Mouse (Mus musculus): ENCODE measurements around the gene Irf2bp2. TPM values are rescaled to one million over a fixed set of nuclear protein-coding genes. Genes with fewer than 3 reads are reported as not detected.

Irf2bp2 gene
- polyA plus RNA-seq, 1 experiment from 2014 or later: 3.3 TPM

DNA sequence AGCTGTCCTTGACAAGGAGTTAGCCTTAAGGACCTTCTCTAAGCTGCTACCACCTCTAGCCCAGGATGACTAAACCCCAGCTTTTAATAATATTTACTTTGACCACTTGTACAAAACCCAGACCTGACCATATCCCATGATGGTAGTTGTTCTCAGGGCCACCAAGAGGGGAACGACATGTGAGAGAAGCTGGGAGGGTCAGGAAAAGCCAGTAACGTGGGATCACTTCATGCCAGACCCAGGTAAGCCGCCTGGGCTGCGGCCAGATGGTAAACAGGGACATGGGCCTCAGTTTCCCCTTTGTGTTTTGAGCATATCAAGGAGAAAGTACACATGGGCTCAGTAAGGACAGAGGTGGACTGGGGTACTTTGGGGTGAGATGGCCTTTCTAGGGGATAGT lies 46.4 kb downstream of the Irf2bp2 start:
- H3K4me1 ChIP-seq (replicated peaks): peaks cover 24% of the 10 kb centered on the region
- no peaks in the 10 kb centered on the region for H3K36me3 ChIP-seq
- DNase-seq (ENCODE audit: low spot score): no peak
- no peak overlapping the region for H3K4me3 ChIP-seq
- no peaks in the 10 kb centered on the region for H3K9me3 ChIP-seq
- H3K27ac ChIP-seq: no peak overlapping the region; the same call in 1 of the 2 replicates
- no peaks in the 10 kb centered on the region for H3K27me3 ChIP-seq (ENCODE audit: insufficient read depth, poor library complexity, severe bottlenecking)
- 97% methylated on average over 4 of the region's 4 CpGs for WGBS

DNA sequence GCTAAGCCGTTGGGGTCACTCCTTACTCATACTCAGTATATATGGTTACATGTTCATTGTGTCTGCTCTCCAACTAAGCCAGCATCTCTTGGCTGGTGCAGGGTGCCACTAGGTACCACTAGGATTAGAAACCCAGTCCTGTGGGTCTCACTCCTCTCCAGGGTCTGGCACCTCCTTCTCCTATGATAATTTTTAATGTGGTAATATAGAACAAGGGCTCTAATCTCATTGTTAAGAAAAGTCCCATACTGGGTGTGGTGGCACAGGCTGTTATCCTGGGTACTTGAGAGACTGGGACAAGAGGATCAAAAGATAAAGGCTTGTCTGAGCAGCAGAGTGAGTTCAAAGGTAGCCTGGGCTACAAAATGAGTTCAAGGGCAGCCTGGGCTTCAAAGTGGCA lies 47.3 kb downstream of the Irf2bp2 start:
- Histone ChIP-seq H3K4me3 (no peak overlapping the region), H3K27ac (no peak overlapping the region), H3K36me3 (no peaks in the 10 kb centered on the region), H3K9me3 (no peaks in the 10 kb centered on the region), H3K4me1 (replicated peaks) (peaks cover 25% of the 10 kb centered on the region), H3K27me3 (ENCODE audit: insufficient read depth, poor library complexity, severe bottlenecking) (no peaks in the 10 kb centered on the region)
- DNase-seq (ENCODE audit: low spot score): no peak
- 55% methylated on average over 1 of the region's 1 CpGs for WGBS

DNA sequence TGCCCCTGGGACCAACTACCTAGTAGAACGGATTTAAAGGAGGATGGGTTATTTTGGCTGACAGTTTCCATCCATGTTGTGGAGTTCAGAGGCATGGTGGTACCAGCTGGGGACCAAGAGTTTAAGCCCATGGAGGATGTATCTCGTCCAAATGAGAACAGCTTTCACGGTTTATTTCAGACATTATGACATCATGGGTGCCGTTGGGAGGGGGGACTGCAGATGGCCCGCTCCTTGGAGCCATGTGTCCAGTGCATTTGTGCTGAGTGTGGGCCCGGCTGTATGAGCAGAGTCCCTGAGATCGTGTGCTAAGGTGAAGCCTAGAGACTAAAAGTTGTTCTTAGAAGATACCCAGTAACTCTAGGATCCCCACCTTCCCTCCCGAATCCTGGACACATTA lies 50.4 kb downstream of the Irf2bp2 start:
- no peak overlapping the region for H3K27ac ChIP-seq
- H3K27me3 ChIP-seq (ENCODE audit: insufficient read depth, poor library complexity, severe bottlenecking): no peaks in the 10 kb centered on the region; the same call in 1 of the 2 replicates
- peaks cover 47% of the 10 kb centered on the region for H3K4me1 ChIP-seq (replicated peaks)
- H3K9me3 ChIP-seq: no peaks in the 10 kb centered on the region
- WGBS: 86% methylated on average over 8 of the region's 8 CpGs
- no peak overlapping the region for H3K4me3 ChIP-seq
- no peaks in the 10 kb centered on the region for H3K36me3 ChIP-seq
- DNase-seq (ENCODE audit: low spot score): no peak

DNA sequence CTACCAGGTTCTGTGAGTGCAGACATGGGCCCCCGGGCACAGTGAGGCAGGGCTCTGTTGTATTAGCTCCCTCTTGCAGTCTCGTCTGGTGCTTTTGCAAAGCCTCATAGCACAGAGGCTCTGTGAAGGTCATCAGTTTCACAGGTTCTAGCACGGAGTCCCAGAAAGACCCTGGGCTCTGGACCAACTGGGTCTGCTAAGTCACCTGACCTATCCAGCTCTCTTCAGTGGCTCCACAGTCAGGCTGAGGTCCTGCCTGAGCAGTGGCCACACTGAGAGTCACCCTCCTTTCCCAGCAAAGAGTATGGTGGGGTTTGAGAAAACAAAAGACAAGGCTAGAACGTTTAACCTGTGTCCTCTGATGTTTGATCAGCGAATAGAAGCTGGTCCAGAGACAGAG lies 51.0 kb downstream of the Irf2bp2 start:
- WGBS: 76% methylated on average over 5 of the region's 5 CpGs
- no peaks in the 10 kb centered on the region for H3K9me3 ChIP-seq
- no peak overlapping the region for H3K4me3 ChIP-seq
- H3K27ac ChIP-seq: no peak overlapping the region
- H3K36me3 ChIP-seq: no peaks in the 10 kb centered on the region
- no peaks in the 10 kb centered on the region; the same call in 1 of the 2 replicates for H3K27me3 ChIP-seq (ENCODE audit: insufficient read depth, poor library complexity, severe bottlenecking)
- peaks cover 49% of the 10 kb centered on the region for H3K4me1 ChIP-seq (replicated peaks)
- DNase-seq (ENCODE audit: low spot score): no peak

DNA sequence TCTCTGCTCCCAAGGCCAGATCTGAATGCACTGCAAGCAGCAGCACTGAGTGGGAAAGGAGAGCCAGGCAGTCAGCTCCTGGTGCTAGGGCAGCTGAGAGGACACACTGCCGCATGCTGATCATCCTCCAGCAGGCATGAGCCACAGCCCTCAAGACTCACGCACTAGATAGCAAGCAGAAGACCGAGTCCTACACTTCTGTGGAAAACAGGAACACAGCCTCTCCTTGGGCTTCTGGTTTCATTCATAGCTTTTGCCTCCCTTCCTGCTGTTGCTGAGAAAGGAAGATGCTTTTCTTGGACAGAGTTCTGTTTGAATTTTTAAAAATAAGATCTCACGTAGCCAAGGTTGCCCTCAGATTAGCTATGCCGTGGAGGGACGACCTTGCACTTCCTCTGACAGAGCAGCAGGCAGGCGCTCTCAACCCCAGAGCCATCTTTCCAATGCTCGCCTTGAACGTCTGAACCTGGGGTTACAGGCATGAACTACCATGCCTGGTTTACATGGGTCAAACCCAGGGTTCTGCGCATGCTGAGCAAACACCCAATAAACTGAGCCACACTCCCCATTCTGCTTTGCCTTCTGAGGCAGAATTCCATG lies 51.6 kb downstream of the Irf2bp2 start:
- WGBS: 79% methylated on average over 10 of the region's 10 CpGs
- no peak overlapping the region for H3K4me3 ChIP-seq
- H3K36me3 ChIP-seq: no peaks in the 10 kb centered on the region
- H3K4me1 ChIP-seq (replicated peaks): peaks cover 54% of the 10 kb centered on the region
- no peak for DNase-seq (ENCODE audit: low spot score)
- no peaks in the 10 kb centered on the region for H3K9me3 ChIP-seq
- no peaks in the 10 kb centered on the region; the same call in 1 of the 2 replicates for H3K27me3 ChIP-seq (ENCODE audit: insufficient read depth, poor library complexity, severe bottlenecking)
- no peak overlapping the region for H3K27ac ChIP-seq

DNA sequence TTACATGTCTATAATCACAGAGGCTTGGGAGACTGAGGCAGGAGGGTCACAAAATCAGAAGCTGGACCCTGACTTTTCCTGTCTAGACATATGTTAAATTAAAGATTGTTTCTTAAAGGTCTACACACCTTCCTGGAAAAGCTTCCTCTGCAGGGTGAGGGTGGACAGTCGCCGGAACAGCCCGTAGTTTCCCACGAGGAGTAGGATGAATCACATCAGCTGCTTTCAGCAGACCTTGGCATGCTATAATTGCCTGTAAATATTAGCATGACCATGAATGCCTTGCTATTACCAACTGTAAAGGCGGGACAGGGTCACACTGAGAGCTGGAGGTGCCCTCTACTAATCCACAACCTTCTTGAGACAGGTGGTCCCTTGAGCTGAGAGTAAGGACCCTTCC lies 53.5 kb downstream of the Irf2bp2 start:
- Histone ChIP-seq H3K27me3 (ENCODE audit: insufficient read depth, poor library complexity, severe bottlenecking) (no peaks in the 10 kb centered on the region; the same call in 1 of the 2 replicates), H3K36me3 (no peaks in the 10 kb centered on the region), H3K4me1 (replicated peaks) (peaks cover 57% of the 10 kb centered on the region), H3K9me3 (no peaks in the 10 kb centered on the region), H3K4me3 (no peak overlapping the region), H3K27ac (0 out of 2 replicates have a peak overlapping the region, but pooled peaks have one; percentile 18)
- WGBS: 92% methylated on average over 5 of the region's 5 CpGs
- no peak for DNase-seq (ENCODE audit: low spot score)

DNA sequence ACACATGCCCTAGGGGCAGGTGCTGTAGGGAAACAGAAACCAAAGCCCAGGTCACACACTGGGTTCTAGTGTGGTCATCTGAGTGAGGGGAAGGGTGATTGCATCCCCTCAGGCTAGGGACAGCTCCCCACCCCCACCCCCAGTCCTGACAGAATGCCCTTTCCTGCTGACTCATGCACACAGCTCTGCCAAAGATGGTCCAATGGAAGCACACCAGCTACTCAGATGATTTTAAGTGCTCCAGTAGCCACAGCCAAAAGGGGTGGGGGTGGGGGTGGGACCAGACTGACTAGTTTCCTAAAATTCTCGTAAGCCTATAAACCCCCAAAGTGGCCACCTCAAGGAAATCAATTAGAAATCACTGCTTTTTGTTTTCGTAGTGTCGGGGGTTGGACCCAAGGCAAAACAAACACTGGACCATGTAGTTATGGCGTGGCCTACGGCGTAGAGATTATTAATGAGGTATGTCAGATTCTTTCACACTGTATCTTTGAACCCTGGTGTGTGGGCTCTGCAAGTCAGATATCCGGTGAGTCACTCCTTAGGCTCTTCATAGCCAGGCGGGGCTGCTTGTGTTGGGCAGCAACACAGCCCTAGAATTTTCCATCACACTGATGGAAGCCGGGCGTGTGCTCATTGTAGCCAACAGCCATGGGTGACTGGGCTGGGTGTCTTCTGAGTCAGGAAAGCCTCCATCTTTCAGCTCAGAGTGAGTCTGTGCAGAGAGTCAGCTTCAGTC lies 54.3 kb downstream of the Irf2bp2 start:
- Histone ChIP-seq H3K27ac (peak overlapping the region; percentile 86), H3K9me3 (no peaks in the 10 kb centered on the region), H3K4me1 (replicated peaks) (peaks cover 53% of the 10 kb centered on the region), H3K36me3 (no peaks in the 10 kb centered on the region), H3K4me3 (peak overlapping the region; percentile 35; the same call in 1 of the 2 replicates), H3K27me3 (ENCODE audit: insufficient read depth, poor library complexity, severe bottlenecking) (no peaks in the 10 kb centered on the region; the same call in 1 of the 2 replicates)
- WGBS: 77% methylated on average over 10 of the region's 10 CpGs
- peak; percentile 40 for DNase-seq (ENCODE audit: low spot score)

DNA sequence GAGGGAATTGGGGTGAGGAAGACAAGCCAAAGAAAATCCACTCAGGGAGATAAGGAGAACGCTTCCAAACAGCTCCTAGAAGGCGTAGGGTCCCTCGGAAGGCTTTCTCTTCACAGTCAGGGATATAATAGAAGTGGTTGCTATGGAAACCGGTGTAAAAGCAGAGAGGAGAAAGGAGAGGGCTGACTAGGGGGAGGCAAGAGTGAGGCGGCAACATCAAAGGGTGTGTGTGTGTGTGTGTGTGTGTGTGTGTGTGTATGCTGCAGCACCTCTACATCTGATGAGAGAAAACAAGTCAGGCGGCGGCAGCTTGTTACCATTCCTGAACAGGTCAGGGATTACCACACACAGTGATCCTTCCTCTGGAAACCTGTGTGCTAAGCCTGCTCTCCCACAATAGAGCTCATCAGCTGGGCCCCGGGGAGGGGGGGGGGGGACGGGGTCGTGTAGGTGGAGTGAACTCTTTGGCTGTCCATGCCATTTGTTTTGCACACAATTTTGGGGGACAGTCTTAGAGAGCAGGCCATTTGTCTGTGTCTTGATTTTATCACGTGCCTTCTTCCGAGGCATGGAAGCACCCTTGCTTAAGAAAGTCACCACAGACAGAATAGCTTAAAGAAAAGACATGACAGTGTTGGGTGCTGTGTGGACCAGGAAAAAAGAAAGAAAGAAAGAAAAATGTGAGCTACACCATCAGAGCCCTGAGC lies 55.0 kb downstream of the Irf2bp2 start:
- H3K27ac ChIP-seq: peak overlapping the region; percentile 86
- H3K9me3 ChIP-seq: no peaks in the 10 kb centered on the region
- peak overlapping the region; percentile 35 for H3K4me3 ChIP-seq
- no peaks in the 10 kb centered on the region for H3K36me3 ChIP-seq
- H3K4me1 ChIP-seq (replicated peaks): peaks cover 53% of the 10 kb centered on the region
- peak; percentile 85 for DNase-seq (ENCODE audit: low spot score)
- no peaks in the 10 kb centered on the region; the same call in 1 of the 2 replicates for H3K27me3 ChIP-seq (ENCODE audit: insufficient read depth, poor library complexity, severe bottlenecking)
- WGBS: 7% methylated on average over 12 of the region's 12 CpGs

Other genes with a start within 250 kb of the Irf2bp2 start
- gene Coa6, start 171.5 kb downstream of the Irf2bp2 start, polyA plus RNA-seq (2016; fragmentation: Nextera tagmentation; extraction: Ambion mirVana): 41.4 and 44.2 TPM in 2 replicates
- gene Tarbp1, start 118.9 kb downstream of the Irf2bp2 start, polyA plus RNA-seq (2016; fragmentation: Nextera tagmentation; extraction: Ambion mirVana): 1.6 and 2.3 TPM in 2 replicates

All from hindbrain, embryonic 10.5 days (tissue).